Mouse (Mus musculus): ENCODE data around the gene Pla2g12a.
A peak's percentile ranks its signal among the peaks of the same experiment; 100 is the strongest.

Gene Pla2g12a

DNA sequence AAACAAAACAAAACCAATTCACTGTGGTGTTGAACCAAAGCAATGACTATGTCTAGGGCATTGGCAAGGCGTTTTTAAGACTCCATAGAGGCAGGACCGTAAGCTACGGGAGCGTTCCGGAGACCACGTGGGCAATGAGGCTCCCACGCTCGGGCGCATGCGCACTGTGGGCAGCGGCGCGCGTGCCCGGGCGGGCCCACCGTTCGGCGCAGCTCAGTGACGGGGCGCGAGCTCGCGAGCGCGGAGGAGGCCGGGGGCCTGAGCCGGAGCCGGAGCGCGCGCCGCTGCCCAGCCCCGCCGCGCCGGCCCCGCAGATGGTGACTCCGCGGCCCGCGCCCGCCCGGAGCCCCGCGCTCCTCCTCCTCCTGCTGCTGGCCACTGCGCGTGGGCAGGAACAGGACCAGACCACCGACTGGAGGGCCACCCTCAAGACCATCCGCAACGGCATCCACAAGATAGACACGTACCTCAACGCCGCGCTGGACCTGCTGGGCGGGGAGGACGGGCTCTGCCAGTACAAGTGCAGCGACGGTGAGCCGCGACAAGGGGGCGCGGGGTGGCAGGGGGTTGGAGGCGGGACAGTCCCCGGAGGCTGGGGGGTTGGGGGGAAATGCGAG lies at the start of gene Pla2g12a:
Gene Pla2g12a (plus strand): TSS at position 202 of the 617 bp plus-strand sequence.
- peak; percentile 87 for DNase-seq (ENCODE audit: extremely low spot score, low spot score)

DNA sequence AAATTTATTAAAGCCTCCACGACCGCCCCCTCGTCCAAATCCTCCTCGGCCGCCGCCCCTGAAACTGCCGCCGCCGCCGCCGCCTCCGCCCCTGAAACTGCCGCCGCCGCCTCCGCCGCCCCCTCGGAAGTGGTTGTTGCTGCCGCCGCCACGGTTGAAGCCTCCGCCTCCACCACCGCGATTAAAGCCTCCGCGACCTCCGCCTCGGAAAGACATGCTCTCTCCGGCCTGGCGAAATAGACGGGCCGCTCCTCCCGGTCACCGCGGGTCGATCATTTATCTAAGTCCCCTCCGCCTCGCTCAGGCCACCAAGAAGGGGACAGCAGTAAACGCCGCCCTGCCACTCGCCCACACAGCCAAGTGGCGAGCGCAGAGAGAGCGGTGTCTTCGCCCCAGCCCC lies 47.8 kb upstream of the Pla2g12a start:
- DNase-seq (ENCODE audit: extremely low spot score, low spot score) = no peak

DNA sequence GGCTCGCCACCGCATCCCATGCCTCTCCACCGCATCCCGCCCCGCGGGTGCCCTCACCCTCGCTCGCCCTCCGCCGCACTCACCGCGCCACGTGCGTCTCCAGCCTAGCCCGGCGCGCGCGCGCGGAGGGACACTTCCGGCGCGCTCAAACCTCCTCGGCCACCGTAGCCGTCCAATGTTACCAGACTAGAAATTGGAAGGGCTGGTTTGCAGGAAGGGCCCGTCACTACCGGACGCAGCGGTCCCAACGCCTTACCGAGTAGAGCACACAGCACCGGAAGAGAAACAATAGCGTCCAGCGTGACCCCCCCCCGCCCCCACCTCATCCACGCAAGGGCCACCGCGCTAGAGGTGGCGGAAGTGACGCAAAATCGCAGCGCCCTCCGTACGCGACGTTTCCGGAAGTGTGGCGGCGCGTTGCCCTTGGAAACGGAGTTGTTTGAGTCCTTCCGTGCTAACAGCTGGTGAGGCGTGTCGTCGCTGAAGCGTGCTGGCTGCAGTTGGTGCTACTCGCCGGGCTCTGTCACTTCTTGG lies 47.3 kb upstream of the Pla2g12a start, which contains the start of gene Gar1:
Gene Gar1 (minus strand): TSS at position 362 of the 534 bp plus-strand sequence.
- DNase-seq (ENCODE audit: extremely low spot score, low spot score) = peak; percentile 96

DNA sequence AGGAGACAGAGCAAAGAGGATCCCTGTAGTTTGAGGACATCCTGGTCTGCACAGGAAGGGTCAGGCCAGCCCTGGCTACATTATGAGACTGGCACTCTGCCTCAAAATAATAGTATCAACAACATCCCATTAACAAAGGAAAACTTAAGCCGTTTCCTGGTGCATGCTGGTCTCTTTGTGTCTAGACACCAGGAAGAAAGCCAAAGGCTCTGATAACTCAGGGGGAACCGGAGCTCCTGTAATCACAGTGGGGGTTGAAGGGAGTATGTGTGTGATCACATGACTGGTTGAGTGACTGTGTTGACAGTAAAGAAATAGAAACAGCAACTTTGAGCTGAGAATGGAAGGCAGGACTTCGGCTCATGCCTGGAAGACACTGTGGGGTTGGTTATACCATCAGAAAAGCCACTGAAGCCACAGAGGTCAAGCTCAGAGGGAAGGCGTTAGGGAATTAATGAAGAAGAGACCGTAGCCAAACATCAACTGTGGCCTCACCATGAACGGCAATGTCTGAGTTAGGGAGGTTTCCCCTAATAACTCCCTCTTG lies 42.9 kb upstream of the Pla2g12a start, which contains the start of gene Cfi:
Gene Cfi (plus strand): TSS at position 497 of the 547 bp plus-strand sequence.
- no peak for DNase-seq (ENCODE audit: extremely low spot score, low spot score)

DNA sequence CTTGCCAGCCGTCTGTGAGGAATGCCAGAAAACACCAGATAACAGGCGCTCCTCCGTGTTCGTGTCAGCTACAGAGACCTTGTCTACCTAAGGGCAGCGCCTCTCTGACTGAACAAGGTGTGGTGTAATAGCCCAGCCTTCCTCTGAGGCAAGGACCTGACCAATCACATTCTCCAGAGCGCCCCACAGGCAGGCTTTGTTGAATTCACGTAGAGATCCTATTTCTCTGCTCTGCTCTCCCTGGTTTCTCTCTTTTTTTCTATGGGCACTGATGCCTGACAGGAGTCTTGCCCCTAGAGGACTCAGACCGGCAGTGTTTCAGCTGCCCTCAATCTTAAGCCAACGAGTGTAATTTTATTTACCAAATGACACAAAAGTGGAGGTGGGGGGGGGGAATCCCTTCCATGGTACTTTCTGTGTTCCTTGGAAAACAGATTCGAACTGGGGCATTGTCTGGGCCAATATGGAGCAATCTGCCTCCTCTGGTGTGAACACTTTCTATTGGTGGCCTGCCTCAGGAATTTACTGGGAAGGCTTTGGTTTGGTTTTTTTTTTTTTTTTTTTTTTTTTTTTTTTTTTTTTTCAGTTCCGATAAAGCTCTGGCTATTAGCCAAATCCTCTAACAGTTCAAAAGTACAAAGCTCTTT lies 42.2 kb upstream of the Pla2g12a start:
- no peak for DNase-seq (ENCODE audit: extremely low spot score, low spot score)

DNA sequence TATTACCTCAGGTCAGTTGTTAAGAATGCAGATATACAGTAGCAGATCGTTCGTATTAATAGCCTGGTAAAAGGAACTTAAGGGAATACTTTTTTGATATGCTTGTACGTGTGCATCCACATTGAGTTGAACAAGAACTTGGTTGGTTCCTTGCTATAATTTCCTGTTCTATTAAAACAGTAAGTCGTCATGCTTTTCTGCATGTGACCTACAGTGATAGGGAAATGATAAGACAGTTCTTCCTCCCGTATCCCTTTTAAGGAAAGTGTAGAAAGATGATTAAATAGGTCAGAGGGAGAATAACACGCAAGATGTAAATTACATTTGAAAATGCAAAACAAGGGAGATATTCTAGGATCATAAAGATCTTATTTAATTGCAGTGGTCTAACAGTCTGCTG lies 41.4 kb upstream of the Pla2g12a start:
- DNase-seq (ENCODE audit: extremely low spot score, low spot score) = no peak

DNA sequence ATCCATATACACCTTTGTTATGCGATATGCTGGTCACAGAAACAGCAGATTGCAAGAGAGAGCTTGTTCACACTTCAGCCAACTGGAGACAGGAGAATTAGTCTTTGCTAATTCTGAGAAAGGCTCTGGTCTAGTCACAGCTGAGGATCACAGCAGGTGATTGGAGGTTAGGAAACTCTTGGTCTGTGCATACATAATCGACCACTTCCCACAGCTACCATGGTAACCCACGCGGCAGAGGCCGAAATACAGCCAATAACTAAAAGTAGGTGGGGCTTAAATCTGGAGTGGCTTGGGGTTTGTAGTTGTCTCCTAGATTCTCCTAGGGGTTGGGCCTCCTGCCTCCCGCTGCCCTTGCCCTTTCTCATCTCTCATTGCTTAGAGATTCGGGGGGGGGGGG lies 40.4 kb upstream of the Pla2g12a start:
- DNase-seq (ENCODE audit: extremely low spot score, low spot score) = no peak

DNA sequence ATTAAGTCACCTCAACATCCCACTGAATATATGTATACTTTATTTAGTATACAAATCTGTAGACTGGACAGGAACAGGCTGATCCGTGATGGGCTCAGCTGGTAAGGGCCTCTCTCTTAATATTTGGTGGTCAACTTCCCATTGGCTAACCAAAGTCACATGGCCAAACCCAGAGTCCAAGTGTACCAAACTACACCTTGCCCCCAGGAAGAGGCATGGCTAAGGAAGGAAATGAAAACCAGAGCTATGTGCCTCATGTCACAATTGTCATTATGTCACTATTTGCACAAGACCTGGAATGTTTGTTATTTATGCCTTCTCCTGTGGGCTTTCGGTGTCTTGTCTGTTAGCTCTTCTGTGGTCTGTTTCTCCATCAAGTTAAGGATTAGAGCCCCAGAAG lies 32.5 kb upstream of the Pla2g12a start:
- DNase-seq (ENCODE audit: extremely low spot score, low spot score) = no peak

DNA sequence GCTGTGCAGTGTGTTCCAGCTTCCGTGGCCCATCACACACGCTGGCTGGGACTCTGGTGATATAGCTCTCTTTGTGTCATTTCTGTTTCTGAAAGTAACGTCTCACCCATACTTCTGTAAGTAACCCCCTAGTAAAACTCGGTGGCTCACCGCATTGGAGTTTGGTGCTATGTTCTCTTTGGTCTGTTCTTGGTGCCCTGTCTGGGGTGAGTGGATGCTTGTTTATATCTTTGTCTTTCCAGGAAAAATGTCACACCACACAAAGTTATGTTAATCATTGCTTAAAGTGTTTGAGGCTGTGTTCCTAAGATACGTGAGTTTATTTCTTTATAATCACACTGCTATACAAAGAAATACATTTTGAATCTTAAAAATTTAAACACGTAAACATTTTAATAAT lies 31.6 kb upstream of the Pla2g12a start:
- no peak for DNase-seq (ENCODE audit: extremely low spot score, low spot score)

DNA sequence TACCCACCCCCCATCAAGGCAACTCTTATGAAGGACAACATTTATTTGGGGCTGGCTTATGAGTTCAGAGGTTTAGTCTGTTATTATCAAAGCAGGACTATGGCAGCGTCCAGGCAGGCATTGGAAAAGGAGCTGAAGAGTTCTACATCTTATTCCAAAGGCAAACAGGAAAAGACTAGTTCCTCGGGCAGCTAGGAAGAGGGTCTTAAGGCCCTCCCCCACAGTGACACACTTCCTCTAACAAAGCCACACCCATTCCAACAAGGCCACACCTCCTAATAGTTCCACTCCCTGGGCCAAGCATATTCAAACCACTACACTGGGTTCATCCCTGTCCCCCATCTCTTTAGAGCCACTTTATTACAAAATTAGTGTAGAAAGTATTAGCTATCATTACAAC lies 15.8 kb upstream of the Pla2g12a start:
- no peak for DNase-seq (ENCODE audit: extremely low spot score, low spot score)

DNA sequence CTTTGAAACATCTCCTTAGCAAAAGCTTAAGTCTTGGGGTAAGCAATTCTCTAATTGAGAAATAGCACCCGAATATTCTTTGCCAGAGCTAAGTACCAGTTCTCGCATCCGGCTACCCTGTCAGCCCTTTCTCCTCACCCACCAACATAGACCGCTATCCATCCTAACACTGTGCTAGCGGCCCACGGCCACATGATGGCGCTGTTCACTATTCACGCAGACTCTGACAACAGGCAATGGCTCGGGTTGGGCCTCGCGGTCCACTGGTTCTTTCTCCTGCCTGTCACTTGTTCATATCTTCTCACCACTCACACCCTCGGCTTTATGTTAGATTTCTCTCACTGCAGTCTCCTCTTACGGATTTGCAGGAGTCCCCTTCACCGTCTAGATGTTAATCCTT lies 14.7 kb upstream of the Pla2g12a start:
- peak; percentile 39 for DNase-seq (ENCODE audit: extremely low spot score, low spot score)

DNA sequence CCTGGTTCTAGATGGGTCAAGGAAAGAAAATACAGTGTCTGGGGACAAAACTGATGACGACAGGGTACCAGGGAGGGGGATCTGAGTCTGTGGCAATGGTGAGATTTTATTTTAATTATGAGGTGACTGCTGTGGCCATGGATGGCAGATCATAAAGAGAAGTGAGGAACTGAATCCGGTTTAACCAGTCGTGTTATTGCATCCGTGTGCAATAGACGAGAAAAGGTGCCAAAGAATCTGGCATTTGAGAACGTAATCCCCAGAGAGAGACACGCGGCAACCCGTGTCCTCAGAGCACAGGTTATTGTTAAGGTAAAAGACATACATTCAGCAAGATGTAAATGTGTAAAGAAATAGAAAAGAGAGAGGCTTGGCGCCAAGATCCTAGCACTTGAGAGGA lies 1.1 kb upstream of the Pla2g12a start:
- no peak for DNase-seq (ENCODE audit: extremely low spot score, low spot score)

DNA sequence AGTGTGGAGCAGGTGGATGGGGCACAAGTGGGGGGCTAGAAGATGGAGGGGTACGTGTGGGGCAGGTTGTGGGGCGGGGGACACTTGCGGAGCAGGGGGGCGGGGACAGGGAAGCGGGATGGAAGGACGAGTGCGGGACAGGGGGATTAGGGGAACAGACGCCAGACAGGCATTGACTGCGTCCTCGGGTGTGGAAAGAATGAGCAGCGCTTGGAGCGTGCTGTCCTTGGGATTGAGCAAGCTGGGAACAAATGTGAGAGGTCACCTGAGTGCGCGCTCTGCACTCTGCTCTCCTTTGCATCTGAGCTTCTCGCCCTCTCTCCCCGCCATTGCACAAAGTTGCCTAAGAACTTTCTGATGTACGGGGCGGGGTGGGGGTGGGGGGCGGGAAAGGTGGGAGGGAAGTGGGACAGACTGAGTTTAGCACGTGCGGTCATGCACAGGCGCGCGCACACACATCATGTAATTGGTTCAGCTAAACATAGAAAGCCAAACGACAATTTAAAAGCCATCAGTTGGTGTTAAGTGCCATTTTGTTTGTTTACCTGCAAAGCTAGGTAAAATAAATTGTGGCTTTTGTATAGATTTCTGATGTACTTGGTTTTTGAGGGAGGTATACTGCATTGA lies 838 bp downstream of the Pla2g12a start:
- no peak for DNase-seq (ENCODE audit: extremely low spot score, low spot score)

DNA sequence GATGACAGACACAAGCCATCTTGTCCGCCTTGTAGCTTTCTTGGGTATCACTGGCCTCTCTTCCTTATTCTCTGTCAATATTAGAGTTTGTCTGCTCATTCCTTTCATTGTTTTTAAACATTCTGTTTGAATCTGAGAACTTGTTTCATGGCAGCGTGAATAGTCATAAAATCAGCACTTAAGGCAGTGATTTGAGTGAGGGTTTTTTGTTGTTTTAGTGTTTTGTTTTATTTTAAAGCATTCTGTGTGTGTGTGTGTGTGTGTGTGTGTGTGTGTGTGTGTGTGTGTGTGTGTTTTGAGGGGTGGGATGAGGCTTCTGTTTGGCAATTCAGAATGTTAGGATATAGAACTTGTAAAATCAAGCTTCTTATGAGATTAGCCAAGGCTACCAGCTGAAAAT lies 1.5 kb downstream of the Pla2g12a start:
- no peak for DNase-seq (ENCODE audit: extremely low spot score, low spot score)

DNA sequence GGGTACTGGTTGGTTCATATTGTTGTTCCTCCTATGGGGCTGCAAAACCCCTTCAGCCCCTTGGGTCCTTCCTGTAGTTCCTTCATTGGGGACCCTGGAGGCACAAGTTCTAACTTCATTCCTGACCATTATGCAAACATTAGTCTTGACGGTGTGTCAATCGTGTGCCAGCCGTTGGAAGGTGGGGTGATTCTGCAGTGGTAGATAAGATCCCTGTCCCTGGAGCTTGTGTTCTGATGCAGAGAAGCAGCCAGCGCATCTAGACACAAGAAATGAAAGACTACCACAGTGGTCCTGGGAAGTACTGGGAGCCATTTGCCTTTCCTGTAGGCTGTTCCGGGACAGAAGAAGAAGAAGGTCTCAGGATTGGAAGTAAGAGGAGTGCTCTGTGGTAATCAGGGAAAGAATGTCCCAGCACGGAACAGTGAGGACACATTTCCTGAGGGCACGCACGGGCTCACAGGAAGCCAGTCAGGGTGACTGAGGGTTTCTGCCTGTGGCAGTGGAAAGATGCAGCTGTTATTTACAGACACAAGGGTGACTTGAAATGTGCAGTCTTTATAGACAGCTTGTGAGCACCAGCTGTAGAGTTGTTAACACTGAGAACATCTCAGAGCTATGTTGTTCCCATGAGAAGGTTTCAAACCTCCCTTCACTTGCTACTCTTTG lies 2.7 kb downstream of the Pla2g12a start:
- no peak for DNase-seq (ENCODE audit: extremely low spot score, low spot score)

DNA sequence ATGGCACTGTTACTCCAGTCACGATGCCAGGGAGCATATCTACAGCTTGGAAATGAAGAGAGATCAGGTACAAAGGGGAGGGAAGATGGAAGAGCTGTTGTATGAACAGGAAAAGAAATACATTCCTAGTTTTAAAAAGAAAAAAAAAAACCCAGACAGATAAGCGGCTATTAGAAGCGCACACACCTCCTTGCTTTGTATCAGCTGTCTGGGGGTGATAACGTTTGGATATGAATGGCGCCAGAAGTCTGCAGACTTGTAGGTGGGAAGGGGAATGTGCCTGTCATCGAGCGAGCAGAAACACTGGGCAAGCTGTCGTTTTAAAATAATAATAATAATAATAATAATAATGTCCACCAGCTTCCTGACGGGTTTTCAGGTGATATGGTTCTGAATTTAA lies 7.2 kb downstream of the Pla2g12a start:
- DNase-seq (ENCODE audit: extremely low spot score, low spot score) = no peak

DNA sequence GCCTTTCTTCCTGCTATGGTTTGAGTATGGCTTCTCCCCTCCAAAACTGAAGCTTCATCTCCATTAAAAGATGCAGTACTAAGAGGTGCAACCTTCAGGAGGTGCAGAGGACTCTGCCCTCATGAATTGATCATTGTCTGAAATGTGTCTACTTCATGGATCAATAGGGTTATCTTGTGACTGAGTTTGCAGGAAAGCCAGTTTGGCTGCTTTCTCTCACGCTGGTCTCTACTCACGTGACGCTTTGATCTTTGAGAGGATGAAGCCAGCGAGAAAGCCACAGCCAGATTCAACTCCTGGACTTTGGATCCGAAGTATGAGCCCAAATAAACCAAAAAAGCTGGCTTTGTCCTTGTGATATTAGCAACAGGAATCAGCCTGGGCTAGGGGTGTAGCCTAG lies 8.0 kb downstream of the Pla2g12a start:
- no peak for DNase-seq (ENCODE audit: extremely low spot score, low spot score)

DNA sequence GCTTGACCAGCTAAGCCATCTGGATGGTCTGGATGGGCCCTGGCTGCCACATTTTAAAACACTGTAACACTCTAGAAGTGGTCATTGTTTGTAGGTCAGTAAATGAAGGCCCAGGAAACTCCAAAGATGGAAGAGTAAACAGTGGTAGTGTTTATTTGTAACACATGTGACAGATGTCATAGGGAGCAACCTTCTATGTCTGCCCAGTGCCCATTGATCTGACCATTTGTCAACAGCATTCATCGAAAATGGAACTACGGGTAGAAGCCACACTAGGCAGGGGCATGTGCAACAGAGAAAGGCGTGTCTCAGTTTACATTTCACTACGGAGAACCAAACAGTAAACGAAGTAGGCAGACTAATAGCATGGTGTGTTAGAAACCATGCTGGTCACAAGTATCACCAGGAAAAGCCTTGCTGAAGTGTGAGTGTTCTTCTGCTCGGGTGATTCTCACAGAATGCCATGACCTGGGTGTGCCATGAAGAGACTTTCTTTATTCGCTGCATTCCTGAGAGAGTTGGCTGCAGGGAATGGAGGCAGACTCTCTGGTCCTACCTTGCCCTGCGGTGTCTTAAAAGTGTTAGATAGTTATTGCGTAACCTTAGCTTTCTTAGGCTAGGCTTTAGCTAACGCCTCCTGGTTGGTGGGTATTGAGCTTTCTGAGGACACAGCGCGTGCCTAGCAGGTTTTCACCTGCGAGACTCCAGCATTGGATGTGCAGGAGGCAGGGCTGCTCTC lies 9.5 kb downstream of the Pla2g12a start:
- DNase-seq (ENCODE audit: extremely low spot score, low spot score) = no peak

DNA sequence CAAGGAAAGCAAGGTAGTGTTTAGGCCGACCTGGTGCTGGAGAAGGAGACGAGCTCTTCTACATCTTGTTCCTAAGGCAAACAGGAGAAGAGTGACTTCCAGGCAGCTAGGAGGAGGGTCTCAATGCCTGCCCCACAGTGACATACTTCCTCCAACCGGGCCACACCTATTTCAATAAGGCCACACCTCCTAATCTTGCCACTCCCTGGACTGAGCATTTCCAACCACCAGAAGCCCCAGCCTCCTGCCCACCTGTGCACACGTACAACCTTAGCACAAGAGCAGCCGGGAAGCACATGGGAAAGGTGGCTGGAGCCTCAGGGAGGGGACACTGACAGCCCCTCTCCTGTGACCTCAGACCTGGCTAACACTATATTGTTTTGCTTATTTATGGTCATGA lies 13.6 kb downstream of the Pla2g12a start:
- no peak for DNase-seq (ENCODE audit: extremely low spot score, low spot score)

DNA sequence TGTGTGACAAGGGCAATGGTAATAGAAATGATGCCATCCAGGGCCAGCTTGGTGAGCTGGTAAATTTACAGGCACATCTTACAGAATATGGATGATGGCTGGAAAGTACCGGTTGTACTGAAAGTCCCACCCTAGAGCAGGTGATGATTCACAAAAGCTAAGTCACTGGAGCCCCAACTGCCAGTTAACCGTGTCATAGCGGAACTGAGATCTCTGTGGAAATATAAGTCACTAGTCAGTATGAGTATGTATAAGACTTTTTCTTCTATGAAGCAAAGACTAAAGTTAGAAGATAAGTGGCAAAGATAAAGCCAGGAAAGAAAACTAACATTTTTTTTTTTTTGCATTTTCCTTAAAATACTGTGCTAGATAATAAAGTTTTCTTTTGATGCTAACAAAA lies 14.7 kb downstream of the Pla2g12a start:
- DNase-seq (ENCODE audit: extremely low spot score, low spot score) = no peak

DNA sequence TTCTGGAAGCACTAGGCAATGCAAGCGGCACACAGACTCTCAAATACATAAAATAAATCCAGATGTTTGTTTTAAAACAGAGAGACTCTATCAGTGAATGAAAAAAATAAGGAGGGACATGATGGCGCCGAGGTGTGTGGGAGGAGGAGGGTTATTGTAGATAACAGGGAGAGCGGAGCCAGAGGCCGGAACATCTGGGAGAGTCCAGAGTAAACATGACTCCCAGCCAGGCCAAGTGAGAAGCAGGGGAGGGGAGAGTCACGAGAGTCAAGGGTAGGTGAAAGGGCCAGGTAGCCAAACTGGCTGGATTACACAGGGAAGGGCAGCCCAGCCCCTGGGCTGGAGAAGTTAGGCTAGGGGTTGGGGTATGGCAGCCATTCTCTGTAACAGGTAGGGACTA lies 18.2 kb downstream of the Pla2g12a start:
- DNase-seq (ENCODE audit: extremely low spot score, low spot score) = no peak

Data from neural tube, embryonic 10.5 days (tissue).